Mouse (Mus musculus): ENCODE results near the gene Myb. TPM values are rescaled to one million over a fixed set of nuclear protein-coding genes. Genes with fewer than 3 reads are reported as not detected.

Gene Myb
- total and polyA plus RNA-seq, 3 experiments, result 11.1 to 24.0 (median 19.1) TPM

- TF ChIP-seq ELF1 (IDR thresholded peaks at IDR 0.05; ENCODE audit: low read depth, low read length) (no peak), USF2 (conservative IDR thresholded peaks at IDR 0.05; ENCODE audit: low read depth, low read length) (no peak), USF1 (IDR thresholded peaks at IDR 0.05; ENCODE audit: low read depth, low read length) (no peak), CHD2 (IDR thresholded peaks at IDR 0.05; ENCODE audit: low read length) (no peak), ETS1 (conservative IDR thresholded peaks at IDR 0.05; ENCODE audit: low read depth, low read length) (0 out of 2 replicates have a peak, but pooled peaks have one; percentile 14)
Observed at GRCm38 (mm10) chr10:21187847-21188246, 27.1 kb upstream of the Myb start (continued).

GRCm38 (mm10) chr10:21186733-21187132 is 25.9 kb upstream of the Myb start:
- H3K36me3 ChIP-seq (replicated peaks in 1 of 2; ENCODE audit: control insufficient read depth in 1 of 2, insufficient read depth in 1 of 2, low read length in 1 of 2), result no peaks in the 10 kb centered on the region
- H3K4me2 ChIP-seq (ENCODE audit: insufficient read depth, low read depth, poor library complexity, severe bottlenecking), result peak overlapping the region; percentile 85
- dilution Hi-C loops (cut with MboI; ENCODE audit: extremely low pct_ligation_motif_present, extremely low pct_unique_long_range_greater_than_20kb, low sequenced_read_pairs), result no loop called here
- peak overlapping the region; percentile 98 for H3K9ac ChIP-seq (ENCODE audit: insufficient read depth, low read depth)
- TF ChIP-seq TBP (conservative IDR thresholded peaks at IDR 0.05; ENCODE audit: low read depth, low read length), result peak; percentile 92
- peak; percentile 36; the same call in 1 of the 2 replicates for TF ChIP-seq HCFC1 (IDR thresholded peaks at IDR 0.05; ENCODE audit: low read depth, low read length)
- peak; percentile 21; the same call in 1 of the 2 replicates for TF ChIP-seq ELF1 (IDR thresholded peaks at IDR 0.05; ENCODE audit: low read depth, low read length)
- TF ChIP-seq EP300 (IDR thresholded peaks at IDR 0.05; ENCODE audit: low read length), result no peak
- peak; percentile 30; the same call in 1 of the 2 replicates for TF ChIP-seq TCF12 (IDR thresholded peaks at IDR 0.05; ENCODE audit: low read depth, low read length)
- peak; percentile 76; the same call in 1 of the 2 replicates for TF ChIP-seq NELFE (IDR thresholded peaks at IDR 0.05; ENCODE audit: low read depth, low read length)
- no peak for TF ChIP-seq CHD2 (IDR thresholded peaks at IDR 0.05; ENCODE audit: low read length)
- TF ChIP-seq ZMIZ1 (IDR thresholded peaks at IDR 0.05; ENCODE audit: low read depth, low read length), result no peak
- TF ChIP-seq CHD1 (IDR thresholded peaks at IDR 0.05; ENCODE audit: low read depth, low read length), result peak; percentile 29; the same call in 1 of the 2 replicates
- TF ChIP-seq JUND (conservative IDR thresholded peaks at IDR 0.05; ENCODE audit: low read depth, low read length), result no peak
- TF ChIP-seq IRF4 (IDR thresholded peaks at IDR 0.05; ENCODE audit: low read depth, low read length), result peak; percentile 11; the same call in 1 of the 2 replicates
- TF ChIP-seq POLR2A (IDR thresholded peaks at IDR 0.05; ENCODE audit: low read depth, low read length), result peak; percentile 90
- no peak for TF ChIP-seq UBTF (IDR thresholded peaks at IDR 0.05; ENCODE audit: low read depth, low read length)
- TF ChIP-seq MEF2A (IDR thresholded peaks at IDR 0.05; ENCODE audit: borderline replicate concordance, low read depth, low read length), result 0 out of 2 replicates have a peak, but pooled peaks have one; percentile 22
- TF ChIP-seq NRF1 (IDR thresholded peaks at IDR 0.05; ENCODE audit: low read depth, low read length), result 0 out of 2 replicates have a peak, but pooled peaks have one; percentile 6
- TF ChIP-seq MYC (IDR thresholded peaks at IDR 0.05; ENCODE audit: low read depth, low read length), result 0 out of 2 replicates have a peak, but pooled peaks have one; percentile 33
- H3K79me2 ChIP-seq (replicated peaks; ENCODE audit: control insufficient read depth, extremely low read depth, insufficient read depth, poor library complexity, severe bottlenecking), result no peaks in the 10 kb centered on the region
- in situ Hi-C loops (cut with MboI; ENCODE audit: low pct_ligation_motif_present, low pct_unique_long_range_greater_than_20kb, low sequenced_read_pairs), result loop anchor here (10.0 to 25.0 kb wide), 3 partner anchors 101 to 202 kb away; partner anchors contain the start of gene Hbs1l
- DNase-seq (ENCODE audit: extremely low read depth), result peak; percentile 59
- no peaks in the 10 kb centered on the region for H3K9me3 ChIP-seq (replicated peaks; ENCODE audit: low read length)
- H3K27me3 ChIP-seq (replicated peaks), result no peaks in the 10 kb centered on the region
- peak overlapping the region; percentile 8 to 51 (median 49) for H3K4me3 ChIP-seq (replicated peaks in 1 of 3; ENCODE audit: low read depth in 2 of 3, low read length in 2 of 3, poor library complexity in 1 of 3)
- H3K27ac ChIP-seq (ENCODE audit: insufficient read depth, low read depth), result 0 out of 2 replicates have a peak overlapping the region, but pooled peaks have one; percentile 24
- peaks cover 12 to 62% of the 10 kb centered on the region in 2 experiments for H3K4me1 ChIP-seq (ENCODE audit: control insufficient read depth in 1 of 2, insufficient read depth in 2 of 2)
